Mouse (Mus musculus) thymus, adult 2 months (tissue): ENCODE measurements around the gene Enpp6.

Source experiments
- CTCF ChIP-seq: fragments of 200-500 bp; IDR thresholded peaks from 2 replicates; pipeline ENCODE4 v1.5.1; 2012; ENCODE audit warnings: mild to moderate bottlenecking, control low read depth, low read length, moderate library complexity, borderline replicate concordance; ENCODE audit not compliant: control insufficient read depth, poor library complexity, insufficient read depth; ENCODE audit errors: extremely low read depth
- POLR2A ChIP-seq: fragments of 200-500 bp; IDR thresholded peaks from 2 replicates; pipeline ENCODE4 v1.6.1; 2012; ENCODE audit warnings: mild to moderate bottlenecking, low read length, control low read depth, moderate library complexity; ENCODE audit not compliant: control insufficient read depth, poor library complexity, insufficient read depth; ENCODE audit errors: extremely low read depth

DNA sequence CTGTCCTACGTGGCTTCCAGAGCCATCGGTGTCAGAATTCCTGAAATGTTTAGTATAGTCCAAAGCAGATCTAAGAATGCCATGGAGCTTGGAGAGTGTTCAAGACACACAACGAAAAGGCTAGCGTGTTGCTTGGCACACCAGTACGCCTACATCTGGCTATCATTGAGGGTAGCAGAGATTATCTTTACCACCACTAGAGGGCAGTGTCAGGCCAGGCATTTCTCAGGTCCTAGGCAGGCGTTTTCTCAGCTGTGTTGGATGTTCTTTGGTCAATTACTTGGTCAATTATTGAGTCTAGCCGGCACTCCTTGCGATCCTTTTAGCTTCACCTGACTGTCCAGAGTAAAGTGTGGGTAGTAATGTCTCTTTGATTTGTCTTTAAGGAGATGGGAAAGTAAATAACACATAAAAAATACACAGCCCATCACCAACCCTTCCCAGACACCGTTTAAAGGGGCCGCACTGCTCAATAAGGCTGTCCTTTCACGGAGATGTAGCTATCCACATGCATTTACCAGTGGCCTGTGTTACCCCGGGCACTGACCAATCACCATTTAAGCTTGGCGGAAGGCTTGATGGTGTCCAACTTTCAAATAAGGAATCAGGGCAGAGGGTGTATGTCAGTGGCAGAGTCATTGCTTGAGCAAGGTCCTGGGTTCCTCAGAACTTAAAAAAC, 29.7 kb downstream of the Enpp6 start:
- no peak for TF ChIP-seq CTCF
- no peak for TF ChIP-seq POLR2A
